Mouse (Mus musculus) liver, embryonic 12.5 days (tissue): ENCODE measurements around the gene Cyp4b1. TPM values are rescaled to one million over a fixed set of nuclear protein-coding genes. Genes with fewer than 3 reads are reported as not detected.
"Not testable (repeated sequence)": the region's sequence is repeated elsewhere in the genome, so short reads cannot be mapped to it uniquely, and the experiment has no call there.

Experiments
- ATAC-seq: fragments of 200-750 bp; cut with Nextera tagmentation; 2 replicates; pipeline ENCODE4 v1.8.0; 2017; ENCODE audit warnings: moderate number of reproducible peaks, mild to moderate bottlenecking, moderate library complexity
- H3K27ac ChIP-seq: fragments of 300-500 bp; sonication (generic); 2 replicates; pipeline ENCODE4 v1.5.1; 2016; ENCODE audit warnings: mild to moderate bottlenecking
- H3K27me3 ChIP-seq: fragments of 300-500 bp; sonication (generic); replicated peaks from 2 replicates; pipeline ENCODE4 v1.6.1; 2016; ENCODE audit warnings: mild to moderate bottlenecking, moderate library complexity
- H3K36me3 ChIP-seq: fragments of 300-500 bp; sonication (generic); 2 replicates; pipeline ENCODE4 v1.6.1; 2016; ENCODE audit warnings: mild to moderate bottlenecking, moderate library complexity
- H3K4me1 ChIP-seq: fragments of 300-500 bp; sonication (generic); 2 replicates; pipeline ENCODE4 v1.6.1; 2016
- H3K4me2 ChIP-seq: fragments of 300-500 bp; sonication (generic); 2 replicates; pipeline ENCODE4 v1.6.1; 2016; ENCODE audit warnings: mild to moderate bottlenecking, moderate library complexity
- H3K4me3 ChIP-seq: fragments of 300-500 bp; sonication (generic); 2 replicates; pipeline ENCODE4 v1.5.1; 2016; ENCODE audit warnings: mild to moderate bottlenecking, moderate library complexity
- H3K9ac ChIP-seq: fragments of 300-500 bp; sonication (generic); 2 replicates; pipeline ENCODE4 v1.6.1; 2016; ENCODE audit warnings: mild to moderate bottlenecking, moderate library complexity
- H3K9me3 ChIP-seq: fragments of 300-500 bp; sonication (generic); replicated peaks from 2 replicates; pipeline ENCODE4 v1.6.1; 2016; ENCODE audit warnings: mild to moderate bottlenecking, moderate library complexity
- WGBS: fragments of 180-500 bp; shearing (Covaris S2); methylation state at CpG from one replicate; pipeline ENCODE4 v1.1.7; 2016; ENCODE audit not compliant: insufficient replicate concordance; 5-methylcytosine and 5-hydroxymethylcytosine counted together
- polyA plus RNA-seq: library from polyadenylated mRNA; unstranded; fragments of >200 nt; fragmentation: Nextera tagmentation; extraction: Ambion mirVana; gene quantifications from 2 replicates; pipeline ENCODE4 v1.2.1, GENCODE M21; 2016

The Cyp4b1 gene
- 0.42 and 0.87 TPM in 2 replicates for polyA plus RNA-seq

DNA sequence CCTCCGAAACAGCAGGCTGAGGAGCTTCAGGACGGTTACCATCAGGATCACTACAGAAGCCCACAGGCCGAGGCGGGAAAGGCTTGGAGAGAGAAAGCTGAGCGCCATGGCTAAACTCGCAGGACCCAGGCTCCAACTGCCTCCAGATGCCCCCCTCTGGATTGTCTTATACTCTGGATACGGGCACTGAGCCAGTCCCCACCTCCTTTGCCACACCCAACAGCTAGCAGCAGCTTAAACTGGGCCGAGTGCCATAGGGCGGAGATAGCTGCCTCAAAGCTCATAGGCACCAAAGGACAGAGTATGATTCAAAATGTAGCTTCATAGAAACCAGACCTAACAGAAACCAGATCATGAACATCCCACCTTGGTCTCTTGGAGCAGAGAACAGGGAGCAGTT, at the start of gene Cyp4b1:
Gene Cyp4b1 (minus strand): TSS at position 144 of the 400 bp plus-strand sequence.
- 74% methylated on average over 9 of the region's 9 CpGs for WGBS

DNA sequence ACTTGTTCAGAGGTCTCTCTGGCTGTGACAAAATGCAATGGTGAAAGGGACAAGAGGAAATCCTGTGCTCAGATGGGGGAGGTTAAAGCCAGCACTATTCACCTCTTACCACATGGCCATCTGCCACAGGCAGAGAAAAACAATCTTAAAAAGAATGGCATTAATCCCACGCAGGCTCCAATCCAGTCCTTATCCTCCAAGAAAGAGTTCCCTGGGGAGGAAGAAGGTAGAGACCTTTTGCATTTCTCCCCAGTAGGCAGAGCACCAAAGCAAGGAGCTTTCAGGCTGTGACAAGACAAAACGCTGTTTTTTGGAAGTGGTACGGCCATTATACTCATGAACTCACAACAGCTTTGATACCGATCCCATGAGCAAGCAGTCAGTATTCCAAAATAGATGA, 38.8 kb upstream of the Cyp4b1 start:
- H3K27ac ChIP-seq, result no peak overlapping the region
- H3K9me3 ChIP-seq, result no peaks in the 10 kb centered on the region
- ATAC-seq, result no peak
- H3K4me1 ChIP-seq, result no peaks in the 10 kb centered on the region
- H3K9ac ChIP-seq, result no peak overlapping the region
- 51% methylated on average over 4 of the region's 4 CpGs for WGBS
- no peaks in the 10 kb centered on the region for H3K36me3 ChIP-seq
- no peak overlapping the region for H3K4me2 ChIP-seq
- no peak overlapping the region for H3K4me3 ChIP-seq
- no peaks in the 10 kb centered on the region for H3K27me3 ChIP-seq

More for the DNA sequence above, at the start of gene Cyp4b1:
- Histone ChIP-seq H3K4me3 (no peak within 1 kb of the TSS), H3K4me2 (no peak within 1 kb of the TSS), H3K36me3 (no peaks in the 10 kb centered on the region), H3K27me3 (no peaks in the 10 kb centered on the region), H3K9ac (no peak within 1 kb of the TSS), H3K27ac (no peak within 1 kb of the TSS), H3K4me1 (no peaks in the 10 kb centered on the region), H3K9me3 (no peaks in the 10 kb centered on the region)
- no peak for ATAC-seq

DNA sequence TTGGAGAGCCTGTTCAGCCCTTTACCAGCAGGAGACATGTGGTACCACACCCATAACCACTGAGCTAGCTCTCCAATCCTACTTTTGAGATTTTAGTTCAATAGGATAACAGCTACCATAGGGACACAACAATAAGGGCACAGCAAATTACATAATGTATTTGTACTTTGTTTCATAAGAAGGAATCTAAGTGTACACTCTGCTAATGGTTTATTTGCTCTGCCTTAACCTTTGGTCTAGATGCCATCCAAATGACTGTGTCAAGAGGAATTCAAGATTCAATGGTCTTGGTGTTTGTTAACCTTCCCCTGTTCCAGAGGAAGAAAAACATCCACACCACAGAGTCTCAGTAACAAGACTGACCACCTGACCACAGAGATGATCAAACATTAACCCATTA, 11.7 kb upstream of the Cyp4b1 start:
- no peak overlapping the region for H3K4me3 ChIP-seq
- H3K27me3 ChIP-seq, result no peaks in the 10 kb centered on the region
- no peaks in the 10 kb centered on the region for H3K9me3 ChIP-seq
- no peak overlapping the region for H3K4me2 ChIP-seq
- ATAC-seq, result no peak
- H3K4me1 ChIP-seq, result peaks cover 8% of the 10 kb centered on the region; the same call in 1 of the 2 replicates
- H3K27ac ChIP-seq, result no peak overlapping the region
- no peak overlapping the region for H3K9ac ChIP-seq
- no peaks in the 10 kb centered on the region for H3K36me3 ChIP-seq

DNA sequence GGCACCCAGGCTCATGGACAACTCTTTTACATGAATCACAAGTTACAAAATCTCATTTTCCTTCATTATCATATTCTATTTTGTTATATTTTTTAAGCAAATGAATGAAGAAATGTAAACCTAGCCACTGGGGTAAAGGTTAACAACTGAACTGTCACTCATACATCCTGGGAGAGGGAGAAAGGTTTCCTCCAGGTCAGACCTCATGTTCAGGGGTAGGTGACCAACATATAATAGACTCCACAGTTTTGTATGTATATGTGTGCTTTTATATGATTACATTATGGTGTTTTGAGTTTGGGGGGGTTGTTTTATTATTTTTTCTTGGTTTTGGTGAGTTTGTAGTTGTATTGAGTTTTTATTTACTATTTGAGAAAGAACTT, 10.3 kb upstream of the Cyp4b1 start:
- Histone ChIP-seq H3K27ac (no peak overlapping the region), H3K9me3 (no peaks in the 10 kb centered on the region), H3K4me1 (peaks cover 8% of the 10 kb centered on the region; the same call in 1 of the 2 replicates), H3K27me3 (no peaks in the 10 kb centered on the region), H3K9ac (no peak overlapping the region), H3K36me3 (no peaks in the 10 kb centered on the region), H3K4me3 (no peak overlapping the region), H3K4me2 (peak overlapping the region; percentile 77)
- peak; percentile 55; the same call in 1 of the 2 replicates for ATAC-seq

DNA sequence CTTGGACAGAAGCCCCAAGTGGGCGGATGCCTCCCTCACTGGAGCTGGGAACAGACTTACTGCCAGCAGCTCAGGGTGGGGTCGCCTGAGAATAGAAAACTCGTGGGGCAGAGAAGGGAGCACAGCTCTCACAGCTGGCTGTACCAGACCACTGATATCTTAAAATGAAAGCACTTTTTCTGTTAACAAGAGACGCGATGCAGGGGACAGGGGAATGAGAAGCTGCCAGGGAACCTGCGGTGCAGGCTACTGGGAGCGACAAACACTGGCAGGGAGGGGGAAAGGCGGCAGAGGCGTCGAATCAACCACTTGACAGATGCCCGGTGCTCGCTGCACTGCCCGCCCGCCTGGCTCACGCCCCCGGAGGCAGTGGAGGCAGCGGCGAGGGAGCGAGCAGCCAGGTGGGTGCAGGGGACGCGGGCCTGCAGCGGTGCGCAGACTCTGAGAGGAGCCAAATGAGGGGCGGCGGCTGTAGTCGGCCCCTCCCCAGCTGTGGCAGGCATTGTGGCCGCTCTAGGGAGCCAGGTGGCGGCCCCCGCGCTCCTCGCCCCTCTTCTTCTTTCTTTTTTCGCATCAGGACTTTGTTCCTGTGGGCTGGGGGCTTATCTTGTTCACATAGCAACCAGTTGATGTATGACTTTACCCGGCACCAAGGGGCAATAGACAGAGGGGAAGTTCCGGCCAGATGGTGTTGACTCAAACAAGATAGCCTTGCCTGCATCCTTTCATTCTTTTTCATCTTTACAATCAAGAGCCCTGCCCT, 9.8 kb upstream of the Cyp4b1 start:
- Histone ChIP-seq H3K9ac (peak overlapping the region; percentile 48), H3K36me3 (no peaks in the 10 kb centered on the region), H3K4me1 (peaks cover 8% of the 10 kb centered on the region; the same call in 1 of the 2 replicates), H3K27ac (peak overlapping the region; percentile 58), H3K27me3 (no peaks in the 10 kb centered on the region), H3K4me3 (peak overlapping the region; percentile 49), H3K9me3 (no peaks in the 10 kb centered on the region), H3K4me2 (peak overlapping the region; percentile 77)
- 2% methylated on average over 34 of the region's 34 CpGs for WGBS
- peak; percentile 83 for ATAC-seq

DNA sequence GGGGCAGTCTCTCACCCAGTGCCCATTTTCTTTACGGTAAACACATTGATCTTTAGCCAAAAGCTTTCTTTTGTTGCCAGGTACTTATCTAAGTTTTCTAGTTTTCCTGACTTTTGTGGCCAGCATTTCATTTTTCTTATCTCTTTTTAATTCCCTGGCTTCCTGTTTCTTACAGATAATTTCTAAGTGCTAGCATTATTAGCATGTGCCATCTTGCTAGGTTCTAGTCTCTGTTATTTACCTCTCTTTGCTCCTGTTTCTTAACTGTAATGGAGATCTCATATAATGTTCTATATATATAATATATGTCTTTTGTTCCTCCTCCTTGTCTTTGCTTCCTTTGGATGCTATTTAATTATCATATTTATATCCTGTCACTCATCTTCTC, 9.0 kb upstream of the Cyp4b1 start:
- H3K36me3 ChIP-seq, ATAC-seq, H3K9me3 ChIP-seq, H3K4me3 ChIP-seq, H3K4me1 ChIP-seq, H3K27ac ChIP-seq, H3K9ac ChIP-seq, H3K4me2 ChIP-seq, H3K27me3 ChIP-seq: not testable (repeated sequence)
- WGBS, result 23% methylated on average over 1 of the region's 1 CpGs

DNA sequence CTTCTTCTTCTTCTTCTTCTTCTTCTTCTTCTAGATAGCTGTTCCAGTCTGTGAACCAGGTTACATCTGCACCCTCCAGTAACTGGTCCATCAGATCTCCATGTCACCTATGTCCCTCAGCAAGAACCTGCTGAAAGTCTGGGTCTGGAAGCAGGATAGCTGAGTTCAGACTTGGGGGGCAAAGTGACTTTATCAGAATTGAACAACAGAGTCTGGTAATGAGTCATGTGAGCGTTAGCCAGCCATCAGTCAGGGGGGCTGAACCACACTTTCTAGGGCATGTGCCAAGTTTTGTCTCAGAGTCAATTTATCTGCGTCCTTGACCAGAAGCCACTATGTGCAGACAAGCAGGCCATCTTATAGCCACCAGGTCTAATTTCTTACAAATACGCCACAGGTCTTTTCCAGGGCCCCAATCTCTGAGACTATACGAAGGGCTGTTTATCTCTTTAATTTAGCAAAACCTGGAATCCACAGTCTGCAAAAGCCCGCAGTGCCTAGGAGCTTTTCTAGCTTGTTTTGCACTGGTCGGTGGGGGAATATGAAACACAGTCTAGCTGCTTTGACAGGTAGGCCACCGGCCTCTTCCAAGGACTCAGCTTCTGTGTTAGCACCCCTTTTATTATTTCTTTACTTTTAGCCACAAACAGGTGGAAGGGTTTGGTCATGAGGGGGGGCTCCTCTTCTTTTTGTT, 8.5 kb upstream of the Cyp4b1 start:
- not testable (repeated sequence) for H3K4me1 ChIP-seq, H3K9ac ChIP-seq, H3K4me3 ChIP-seq, H3K27me3 ChIP-seq, H3K4me2 ChIP-seq, H3K27ac ChIP-seq, H3K9me3 ChIP-seq, H3K36me3 ChIP-seq, ATAC-seq
- 41% methylated on average over 7 of the region's 7 CpGs for WGBS

DNA sequence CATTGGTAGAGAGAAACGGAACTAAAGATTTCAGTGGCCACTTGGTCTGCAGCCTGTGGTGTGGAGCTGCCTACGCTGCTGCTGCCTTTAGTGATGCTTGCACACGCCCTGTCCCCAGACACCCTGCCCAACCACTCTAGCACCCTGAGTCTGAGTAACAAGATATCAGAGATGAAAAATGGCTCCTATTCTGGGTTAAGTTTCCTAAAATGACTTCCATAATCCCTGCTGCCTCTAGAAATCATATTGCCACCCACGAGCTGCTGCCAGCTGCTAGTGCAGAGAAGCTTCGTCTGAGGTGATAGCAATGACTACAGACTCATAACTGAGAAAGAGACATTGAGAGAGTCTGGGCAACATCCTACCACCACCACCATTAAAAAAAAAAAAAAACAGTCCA, 3.3 kb upstream of the Cyp4b1 start:
- H3K4me1 ChIP-seq, result no peaks in the 10 kb centered on the region
- no peaks in the 10 kb centered on the region for H3K36me3 ChIP-seq
- WGBS, result 72% methylated on average over 5 of the region's 5 CpGs
- no peak overlapping the region for H3K9ac ChIP-seq
- H3K27me3 ChIP-seq, result no peaks in the 10 kb centered on the region
- H3K4me2 ChIP-seq, result no peak overlapping the region
- ATAC-seq, result no peak
- no peak overlapping the region for H3K4me3 ChIP-seq
- no peaks in the 10 kb centered on the region for H3K9me3 ChIP-seq
- no peak overlapping the region for H3K27ac ChIP-seq

DNA sequence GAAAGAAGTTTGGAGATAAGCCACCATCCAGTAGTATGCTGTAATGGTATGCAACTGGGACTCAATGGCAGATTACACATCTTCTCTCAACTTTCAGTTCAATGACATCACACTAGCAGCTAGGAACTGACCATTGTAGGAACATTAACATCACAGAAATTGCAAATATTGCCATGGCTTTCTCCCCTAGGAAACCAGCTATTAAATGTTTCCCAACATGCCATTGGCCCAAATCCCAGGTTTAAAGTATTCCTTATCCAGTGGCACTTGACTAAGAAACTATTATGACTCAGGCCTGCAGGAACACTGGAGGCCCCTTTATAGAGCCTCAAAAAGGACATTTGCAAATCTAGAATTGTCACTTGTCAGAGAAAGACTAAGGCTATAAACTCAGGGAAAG, 1.8 kb upstream of the Cyp4b1 start:
- Histone ChIP-seq H3K27ac (no peak overlapping the region), H3K4me3 (no peak overlapping the region), H3K4me1 (no peaks in the 10 kb centered on the region), H3K4me2 (no peak overlapping the region), H3K36me3 (no peaks in the 10 kb centered on the region), H3K9me3 (no peaks in the 10 kb centered on the region), H3K9ac (no peak overlapping the region), H3K27me3 (no peaks in the 10 kb centered on the region)
- no peak for ATAC-seq

DNA sequence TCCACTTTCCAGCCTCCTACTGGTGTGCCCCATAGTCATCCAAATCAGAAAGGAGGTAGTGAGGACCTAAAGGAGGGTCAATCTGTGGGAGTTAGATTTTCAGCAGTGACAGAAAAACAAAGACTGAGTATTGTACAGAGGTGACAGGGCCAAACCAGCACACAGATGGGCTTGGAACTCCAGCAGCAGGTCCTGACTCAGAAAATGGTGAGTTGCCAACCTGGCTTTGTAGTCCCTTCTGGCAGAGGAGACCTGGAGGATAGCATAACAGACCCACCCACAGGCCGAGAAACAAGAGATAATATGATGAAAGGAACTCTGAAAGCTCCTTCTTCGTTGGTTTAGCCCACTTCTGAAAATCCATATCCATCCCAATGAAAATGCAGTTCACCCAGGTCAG, 1.2 kb upstream of the Cyp4b1 start:
- Histone ChIP-seq H3K36me3 (no peaks in the 10 kb centered on the region), H3K4me2 (no peak overlapping the region), H3K9ac (no peak overlapping the region), H3K27ac (no peak overlapping the region), H3K4me3 (no peak overlapping the region), H3K9me3 (no peaks in the 10 kb centered on the region), H3K27me3 (no peaks in the 10 kb centered on the region), H3K4me1 (no peaks in the 10 kb centered on the region)
- no peak for ATAC-seq
- WGBS, result 37% methylated on average over 2 of the region's 2 CpGs

DNA sequence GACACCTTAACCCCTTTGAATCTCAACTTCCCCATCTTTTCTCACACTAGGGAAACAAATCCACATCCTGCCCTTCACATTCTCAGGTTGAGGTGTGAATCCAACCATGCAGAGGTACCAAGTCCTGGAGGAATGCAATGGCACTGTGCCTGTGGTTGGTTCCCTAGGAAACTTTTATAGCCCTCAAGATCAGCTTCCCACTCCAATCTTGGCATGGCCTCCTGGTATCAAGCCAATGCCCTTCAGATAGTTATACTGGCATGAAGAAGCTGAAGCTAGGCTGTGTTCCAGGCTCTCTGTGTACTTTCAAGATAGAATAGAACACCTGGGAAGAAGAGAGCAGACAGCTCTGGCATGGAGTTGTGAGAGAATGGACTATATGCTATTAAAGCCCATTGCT, 2.2 kb downstream of the Cyp4b1 start:
- no peak overlapping the region for H3K9ac ChIP-seq
- no peaks in the 10 kb centered on the region for H3K4me1 ChIP-seq
- H3K9me3 ChIP-seq, result no peaks in the 10 kb centered on the region
- ATAC-seq, result no peak
- H3K36me3 ChIP-seq, result no peaks in the 10 kb centered on the region
- H3K4me2 ChIP-seq, result no peak overlapping the region
- no peak overlapping the region for H3K4me3 ChIP-seq
- H3K27ac ChIP-seq, result no peak overlapping the region
- no peaks in the 10 kb centered on the region for H3K27me3 ChIP-seq

DNA sequence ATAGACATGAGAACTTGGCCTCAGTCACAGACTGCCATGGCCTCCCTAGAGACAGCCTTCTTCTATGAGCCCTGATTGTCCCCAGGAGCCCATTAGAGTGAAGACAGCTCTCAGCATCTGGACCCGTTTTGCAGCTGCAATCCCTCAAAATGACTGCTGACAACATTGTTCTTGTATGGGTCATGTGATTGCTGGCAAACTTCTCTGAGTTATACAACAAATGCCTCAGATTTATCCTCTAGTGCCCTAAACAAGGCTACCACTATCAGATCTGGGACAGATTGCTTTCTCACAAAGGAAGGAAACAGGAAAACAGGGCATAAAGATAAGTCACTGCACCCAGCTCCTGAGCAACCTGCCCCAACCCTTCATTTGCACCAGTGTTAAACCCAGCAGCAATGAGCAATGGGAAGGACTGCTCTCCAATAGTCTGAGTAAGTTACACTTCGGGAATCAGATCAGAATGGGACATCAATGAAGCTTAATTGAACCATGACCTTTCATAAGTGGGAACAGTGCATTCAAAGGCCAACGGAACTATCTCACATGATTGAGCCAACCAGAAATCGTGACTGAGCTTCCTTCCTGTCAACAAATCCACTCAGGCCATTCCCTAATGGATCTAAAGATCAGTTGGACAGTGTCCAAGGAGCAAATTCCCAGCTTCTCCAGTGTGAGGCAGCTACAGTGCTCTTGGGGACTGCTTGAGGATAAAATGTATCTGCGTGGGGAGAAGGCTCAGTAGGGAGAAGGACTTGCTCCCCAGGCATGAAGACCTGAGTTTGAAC, 4.4 kb downstream of the Cyp4b1 start:
- H3K27me3 ChIP-seq, result no peaks in the 10 kb centered on the region
- no peak for ATAC-seq
- WGBS, result 24% methylated on average over 5 of the region's 5 CpGs

More for the DNA sequence above, 4.4 kb downstream of the Cyp4b1 start:
- Histone ChIP-seq H3K4me3 (no peak overlapping the region), H3K36me3 (no peaks in the 10 kb centered on the region), H3K27ac (no peak overlapping the region), H3K4me2 (no peak overlapping the region), H3K9me3 (no peaks in the 10 kb centered on the region), H3K9ac (no peak overlapping the region), H3K4me1 (no peaks in the 10 kb centered on the region)
